Mouse (Mus musculus): ENCODE measurements around the gene Rps9. TPM values are rescaled to one million over a fixed set of nuclear protein-coding genes. Genes with fewer than 3 reads are reported as not detected.

Gene Rps9
- total RNA-seq, 1 experiment, result 2,308 TPM

DNA sequence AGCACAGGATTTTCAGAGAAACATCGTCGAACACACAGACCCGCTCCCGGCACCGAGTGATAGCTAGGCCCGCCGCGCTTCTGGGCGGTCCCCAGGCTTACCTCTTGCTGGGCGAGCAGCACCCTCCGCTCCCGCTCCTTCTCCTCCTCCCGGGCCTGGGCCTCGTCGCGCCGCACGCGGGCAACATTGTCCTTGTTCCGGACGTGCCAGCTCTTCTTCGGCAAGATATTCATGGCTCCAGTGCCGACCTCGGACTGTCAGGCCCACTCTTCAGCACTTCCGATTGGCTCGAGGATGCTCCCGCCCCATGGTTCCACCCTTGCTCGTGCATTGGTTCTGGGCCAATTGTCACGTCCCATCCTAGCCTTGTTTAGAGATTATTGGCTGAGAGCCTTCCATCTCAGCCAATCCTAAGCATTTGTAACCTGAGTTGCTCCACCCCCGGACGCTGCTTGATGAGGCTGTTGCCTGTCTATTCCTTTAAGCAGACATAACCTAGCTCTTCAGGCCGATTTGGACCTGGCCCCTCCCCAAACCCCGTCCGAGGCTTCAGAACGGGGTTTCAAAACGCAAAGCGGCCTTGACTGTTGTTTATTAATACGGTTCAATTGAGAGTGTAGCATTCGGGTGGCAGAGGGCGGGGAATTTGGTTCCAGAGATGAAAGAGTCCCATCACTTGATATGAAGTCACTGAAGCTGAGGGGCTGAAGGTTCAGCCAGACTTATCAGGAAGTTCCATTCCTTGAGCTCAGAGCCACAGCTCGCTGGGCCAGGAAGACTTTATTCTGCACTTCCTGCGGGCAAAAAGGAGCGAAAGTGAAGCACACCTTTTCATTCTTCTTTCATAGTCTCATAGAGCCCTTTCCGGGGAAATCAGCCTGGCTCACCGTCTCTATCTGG lies 38.3 kb upstream of the Rps9 start, which contains the start of gene Leng1:
Gene Leng1 (minus strand): TSS at position 626 of the 900 bp plus-strand sequence.
- TF ChIP-seq ZC3H11A (IDR thresholded peaks at IDR 0.05; ENCODE audit: borderline replicate concordance, low read depth, low read length) (no peak), ZNF384 (IDR thresholded peaks at IDR 0.05; ENCODE audit: low read depth, low read length) (no peak), HCFC1 (IDR thresholded peaks at IDR 0.05; ENCODE audit: borderline replicate concordance, insufficient read depth, low read length) (no peak), CHD2 (IDR thresholded peaks at IDR 0.05; ENCODE audit: low read depth, low read length) (peak; percentile 89), MAFK (IDR thresholded peaks at IDR 0.05; ENCODE audit: insufficient read depth, low read depth, low read length) (no peak)
- peak; percentile 98 for DNase-seq (ENCODE audit: low read depth, low spot score)
- no peaks in the 10 kb centered on the region for H3K9me3 ChIP-seq (ENCODE audit: control insufficient read depth, insufficient read depth, low read depth, low read length)
- peaks cover 18% of the 10 kb centered on the region for H3K36me3 ChIP-seq (ENCODE audit: control insufficient read depth, insufficient read depth, low read length, poor library complexity, severe bottlenecking)
- peaks cover 0 to 4% of the 10 kb centered on the region in 2 experiments; a peak in 2 of 4 replicates for H3K4me1 ChIP-seq (ENCODE audit: control insufficient read depth in 2 of 2, insufficient read depth in 2 of 2, low read length in 2 of 2, poor library complexity in 1 of 2)
- H3K27ac ChIP-seq (ENCODE audit: insufficient read depth, low read depth, low read length, poor library complexity, severe bottlenecking), result no peak within 1 kb of the TSS
- in situ Hi-C loops (cut with MboI; ENCODE audit: low sequenced_read_pairs in 2 of 2, unreplicated experiment in 2 of 2), result no loop called here
- peak within 1 kb of the TSS; percentile 78 to 81 for H3K4me3 ChIP-seq (ENCODE audit: insufficient read depth in 1 of 2, low read depth in 1 of 2, low read length in 2 of 2, poor library complexity in 1 of 2, severe bottlenecking in 1 of 2)
- H3K9ac ChIP-seq (ENCODE audit: insufficient read depth, low read depth, low read length, poor library complexity, severe bottlenecking), result peak within 1 kb of the TSS; percentile 80

DNA sequence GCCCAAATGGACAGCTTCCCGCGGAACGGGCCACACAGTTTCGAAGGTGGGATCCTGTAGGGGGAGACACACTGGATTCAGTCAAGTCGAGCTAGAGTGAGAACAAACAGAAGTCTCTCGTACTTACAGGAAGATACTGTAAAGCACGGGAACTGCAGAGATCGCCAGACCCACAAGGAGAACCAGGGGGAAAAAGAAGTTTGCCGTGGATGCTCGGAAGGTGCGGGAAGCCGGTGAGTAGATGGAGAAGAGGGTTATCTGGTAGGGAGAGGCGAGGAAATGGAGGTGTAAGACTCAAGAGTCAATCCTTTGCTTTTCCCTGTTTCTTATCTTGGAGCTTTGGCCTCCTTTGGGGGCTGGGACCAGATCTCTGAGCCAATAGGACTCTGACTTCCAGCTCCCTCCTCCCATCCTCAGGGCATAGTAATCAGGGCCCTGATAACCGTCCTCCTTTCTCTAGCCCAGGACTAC lies 36.8 kb upstream of the Rps9 start:
- Histone ChIP-seq H3K36me3 (ENCODE audit: control insufficient read depth, insufficient read depth, low read length, poor library complexity, severe bottlenecking) (peaks cover 6% of the 10 kb centered on the region; the same call in 1 of the 2 replicates), H3K9me3 (ENCODE audit: control insufficient read depth, insufficient read depth, low read depth, low read length) (no peaks in the 10 kb centered on the region), H3K4me3 (ENCODE audit: insufficient read depth in 1 of 2, low read depth in 1 of 2, low read length in 2 of 2, poor library complexity in 1 of 2, severe bottlenecking in 1 of 2) (peak overlapping the region; percentile 52 to 56), H3K9ac (ENCODE audit: insufficient read depth, low read depth, low read length, poor library complexity, severe bottlenecking) (peak overlapping the region; percentile 51; the same call in 1 of the 2 replicates), H3K27ac (ENCODE audit: insufficient read depth, low read depth, low read length, poor library complexity, severe bottlenecking) (0 out of 2 replicates have a peak overlapping the region, but pooled peaks have one; percentile 22), H3K4me1 (ENCODE audit: control insufficient read depth in 2 of 2, insufficient read depth in 2 of 2, low read length in 2 of 2, poor library complexity in 1 of 2) (peaks cover 0 to 4% of the 10 kb centered on the region in 2 experiments; a peak in 2 of 4 replicates)
- in situ Hi-C loops (cut with MboI; ENCODE audit: low sequenced_read_pairs in 2 of 2, unreplicated experiment in 2 of 2), result no loop called here
- DNase-seq (ENCODE audit: low read depth, low spot score), result peak; percentile 45
- TF ChIP-seq MAFK (IDR thresholded peaks at IDR 0.05; ENCODE audit: insufficient read depth, low read depth, low read length) (no peak), ZNF384 (IDR thresholded peaks at IDR 0.05; ENCODE audit: low read depth, low read length) (no peak), HCFC1 (IDR thresholded peaks at IDR 0.05; ENCODE audit: borderline replicate concordance, insufficient read depth, low read length) (no peak), ZC3H11A (IDR thresholded peaks at IDR 0.05; ENCODE audit: borderline replicate concordance, low read depth, low read length) (no peak), CHD2 (IDR thresholded peaks at IDR 0.05; ENCODE audit: low read depth, low read length) (no peak)

DNA sequence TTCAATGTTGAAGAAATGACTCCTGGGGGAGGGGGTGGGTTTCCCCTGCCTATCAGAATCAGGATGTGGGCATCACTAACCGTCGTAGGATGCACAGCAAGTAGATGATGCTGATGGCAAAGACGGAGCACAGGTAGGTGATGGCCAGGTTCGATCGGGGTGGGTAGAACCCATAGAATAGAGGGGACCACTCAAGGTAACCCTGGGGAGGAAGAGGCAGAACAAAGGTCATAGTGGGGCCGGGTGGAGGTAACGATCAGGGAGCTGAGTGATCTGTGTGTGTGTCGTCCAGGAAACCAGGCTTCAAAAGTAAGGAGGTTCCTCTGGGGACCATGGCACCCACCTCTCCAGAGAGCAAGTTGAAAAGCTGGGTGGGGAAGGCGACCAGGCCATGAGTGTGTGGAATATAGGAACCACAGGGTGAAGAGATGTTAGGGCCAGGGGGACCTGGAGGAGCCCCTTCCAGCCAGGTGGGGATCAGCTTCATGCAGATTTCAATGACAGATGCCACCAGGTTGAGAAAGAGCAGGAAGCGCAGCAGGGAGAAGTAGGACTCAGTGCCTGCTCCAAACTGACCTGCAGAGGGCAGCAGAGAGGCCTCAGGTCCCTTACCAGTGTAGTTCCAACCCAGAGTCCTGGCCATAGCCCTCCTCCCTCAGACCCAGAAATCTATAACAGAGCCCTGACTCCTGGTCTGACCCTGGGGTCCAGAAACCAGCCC lies 29.1 kb upstream of the Rps9 start:
- Histone ChIP-seq H3K27ac (ENCODE audit: insufficient read depth, low read depth, low read length, poor library complexity, severe bottlenecking) (no peak overlapping the region), H3K4me3 (ENCODE audit: insufficient read depth in 1 of 2, low read depth in 1 of 2, low read length in 2 of 2, poor library complexity in 1 of 2, severe bottlenecking in 1 of 2) (no peak overlapping the region), H3K36me3 (ENCODE audit: control insufficient read depth, insufficient read depth, low read length, poor library complexity, severe bottlenecking) (peaks cover 3% of the 10 kb centered on the region; the same call in 1 of the 2 replicates), H3K4me1 (ENCODE audit: control insufficient read depth in 2 of 2, insufficient read depth in 2 of 2, low read length in 2 of 2, poor library complexity in 1 of 2) (peaks cover 0 to 6% of the 10 kb centered on the region in 2 experiments; a peak in 1 of 4 replicates), H3K9ac (ENCODE audit: insufficient read depth, low read depth, low read length, poor library complexity, severe bottlenecking) (no peak overlapping the region), H3K9me3 (ENCODE audit: control insufficient read depth, insufficient read depth, low read depth, low read length) (no peaks in the 10 kb centered on the region)
- in situ Hi-C loops (cut with MboI; ENCODE audit: low sequenced_read_pairs in 2 of 2, unreplicated experiment in 2 of 2), result no loop called here
- DNase-seq (ENCODE audit: low read depth, low spot score), result peak; percentile 88
- TF ChIP-seq ZC3H11A (IDR thresholded peaks at IDR 0.05; ENCODE audit: borderline replicate concordance, low read depth, low read length) (0 out of 2 replicates have a peak, but pooled peaks have one; percentile 34), HCFC1 (IDR thresholded peaks at IDR 0.05; ENCODE audit: borderline replicate concordance, insufficient read depth, low read length) (no peak), ZNF384 (IDR thresholded peaks at IDR 0.05; ENCODE audit: low read depth, low read length) (no peak)

DNA sequence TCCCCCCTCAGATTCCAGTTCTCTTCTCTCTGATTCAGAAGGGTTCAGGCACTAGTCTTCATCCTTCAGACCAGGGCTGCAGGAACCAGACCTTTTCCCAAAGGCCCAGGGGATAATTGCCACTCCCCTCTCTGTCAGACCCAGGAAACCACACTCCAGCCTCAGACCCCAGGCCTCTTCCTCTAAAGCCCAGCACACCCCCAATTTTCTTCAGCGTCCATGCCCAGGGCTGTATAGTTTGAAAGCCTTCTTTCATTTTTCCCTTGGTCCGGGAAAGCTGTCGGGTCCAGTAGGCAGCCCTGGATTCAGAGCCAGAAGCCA lies 28.6 kb upstream of the Rps9 start:
- no peak for TF ChIP-seq HCFC1 (IDR thresholded peaks at IDR 0.05; ENCODE audit: borderline replicate concordance, insufficient read depth, low read length)
- no peak for TF ChIP-seq ZC3H11A (IDR thresholded peaks at IDR 0.05; ENCODE audit: borderline replicate concordance, low read depth, low read length)
- no peak for TF ChIP-seq MAFK (IDR thresholded peaks at IDR 0.05; ENCODE audit: insufficient read depth, low read depth, low read length)
- TF ChIP-seq ZNF384 (IDR thresholded peaks at IDR 0.05; ENCODE audit: low read depth, low read length), result no peak
- TF ChIP-seq CHD2 (IDR thresholded peaks at IDR 0.05; ENCODE audit: low read depth, low read length), result no peak
- no peak overlapping the region for H3K9ac ChIP-seq (ENCODE audit: insufficient read depth, low read depth, low read length, poor library complexity, severe bottlenecking)
- H3K9me3 ChIP-seq (ENCODE audit: control insufficient read depth, insufficient read depth, low read depth, low read length), result no peaks in the 10 kb centered on the region
- in situ Hi-C loops (cut with MboI; ENCODE audit: low sequenced_read_pairs in 2 of 2, unreplicated experiment in 2 of 2), result no loop called here
- no peak overlapping the region for H3K27ac ChIP-seq (ENCODE audit: insufficient read depth, low read depth, low read length, poor library complexity, severe bottlenecking)
- peaks cover 3% of the 10 kb centered on the region; the same call in 1 of the 2 replicates for H3K36me3 ChIP-seq (ENCODE audit: control insufficient read depth, insufficient read depth, low read length, poor library complexity, severe bottlenecking)
- no peak for DNase-seq (ENCODE audit: low read depth, low spot score)
- peaks cover 0 to 6% of the 10 kb centered on the region in 2 experiments; a peak in 1 of 4 replicates for H3K4me1 ChIP-seq (ENCODE audit: control insufficient read depth in 2 of 2, insufficient read depth in 2 of 2, low read length in 2 of 2, poor library complexity in 1 of 2)
- no peak overlapping the region for H3K4me3 ChIP-seq (ENCODE audit: insufficient read depth in 1 of 2, low read depth in 1 of 2, low read length in 2 of 2, poor library complexity in 1 of 2, severe bottlenecking in 1 of 2)

Measured in ES-E14 (cell line).